Mouse (Mus musculus): ENCODE measurements around the gene Surf2. TPM values are rescaled to one million over a fixed set of nuclear protein-coding genes. Genes with fewer than 3 reads are reported as not detected.

Surf2 gene
- polyA plus RNA-seq, 1 experiment from 2014 or later, result 44.1 TPM

Other genes starting within 250 kb of the Surf2 start
- not detected in 2 replicates for gene Lcn4, start 245.1 kb upstream of the Surf2 start, polyA plus RNA-seq (2016; fragmentation: Nextera tagmentation; extraction: Ambion mirVana)
- gene Abo, start 51.4 kb upstream of the Surf2 start, polyA plus RNA-seq (2016; fragmentation: Nextera tagmentation; extraction: Ambion mirVana), result not detected in 2 replicates
- 31.4 and 31.5 TPM in 2 replicates for gene Surf6, start 13.5 kb upstream of the Surf2 start, polyA plus RNA-seq (2016; fragmentation: Nextera tagmentation; extraction: Ambion mirVana)
- gene Med22, start 5.7 kb upstream of the Surf2 start, polyA plus RNA-seq (2016; fragmentation: Nextera tagmentation; extraction: Ambion mirVana), result 72.1 and 74.2 TPM in 2 replicates
- 565 and 574 TPM in 2 replicates for gene Rpl7a, start 5.6 kb upstream of the Surf2 start, polyA plus RNA-seq (2016; fragmentation: Nextera tagmentation; extraction: Ambion mirVana)
- gene Surf1, start 163 bp downstream of the Surf2 start, polyA plus RNA-seq (2016; fragmentation: Nextera tagmentation; extraction: Ambion mirVana), result 54.2 and 56.8 TPM in 2 replicates
- gene Surf4, start 17.6 kb downstream of the Surf2 start, polyA plus RNA-seq (2016; fragmentation: Nextera tagmentation; extraction: Ambion mirVana), result 185 and 187 TPM in 2 replicates
- gene Stkld1, start 17.7 kb downstream of the Surf2 start, polyA plus RNA-seq (2016; fragmentation: Nextera tagmentation; extraction: Ambion mirVana), result 0.22 TPM in 1 of 2 replicates, not detected in the other
- gene Rexo4, start 48.0 kb downstream of the Surf2 start, polyA plus RNA-seq (2016; fragmentation: Nextera tagmentation; extraction: Ambion mirVana), result 51.4 and 53.5 TPM in 2 replicates
- not detected in 2 replicates for gene Adamts13, start 57.0 kb downstream of the Surf2 start, polyA plus RNA-seq (2016; fragmentation: Nextera tagmentation; extraction: Ambion mirVana)
- gene Cacfd1, start 93.6 kb downstream of the Surf2 start, polyA plus RNA-seq (2016; fragmentation: Nextera tagmentation; extraction: Ambion mirVana), result 94.1 and 96.9 TPM in 2 replicates
- gene Slc2a6, start 111.6 kb downstream of the Surf2 start, polyA plus RNA-seq (2016; fragmentation: Nextera tagmentation; extraction: Ambion mirVana), result 1.0 and 1.9 TPM in 2 replicates
- 8.7 and 12.1 TPM in 2 replicates for gene Mymk, start 155.8 kb downstream of the Surf2 start, polyA plus RNA-seq (2016; fragmentation: Nextera tagmentation; extraction: Ambion mirVana)
- gene Adamtsl2, start 163.0 kb downstream of the Surf2 start, polyA plus RNA-seq (2016; fragmentation: Nextera tagmentation; extraction: Ambion mirVana), result 4.4 and 6.9 TPM in 2 replicates
- gene Fam163b, start 226.1 kb downstream of the Surf2 start, polyA plus RNA-seq (2016; fragmentation: Nextera tagmentation; extraction: Ambion mirVana), result 0.24 and 0.29 TPM in 2 replicates
- gene Dbh, start 248.9 kb downstream of the Surf2 start, polyA plus RNA-seq (2016; fragmentation: Nextera tagmentation; extraction: Ambion mirVana), result 0.17 and 0.52 TPM in 2 replicates

All from embryonic facial prominence, embryonic 12.5 days (tissue).